Mouse (Mus musculus) B cell, adult 2 months (primary cell): ENCODE measurements around the gene Tcf7l1.

Source experiments
- DNase-seq, 2 experiments: peaks; one replicate each; pipeline ENCODE4 v3.0.0; 2022

The Tcf7l1 gene

GRCm38 (mm10) chr6:72696601-72697335 is 92.3 kb downstream of the Tcf7l1 start:
- DNase-seq, result no peak

GRCm38 (mm10) chr6:72694791-72695204 is 94.3 kb downstream of the Tcf7l1 start:
- DNase-seq, result no peak

- DNase-seq, result no peak
These were observed 94.8 kb downstream of the Tcf7l1 start for GRCm38 (mm10) chr6:72694047-72694790.

- DNase-seq, result no peak
These were observed 96.6 kb downstream of the Tcf7l1 start for GRCm38 (mm10) chr6:72692469-72692868.

- no peak for DNase-seq
These were observed 97.5 kb downstream of the Tcf7l1 start for GRCm38 (mm10) chr6:72691549-72691948.

- no peak for DNase-seq
These were observed 98.5 kb downstream of the Tcf7l1 start for GRCm38 (mm10) chr6:72690595-72690994.

GRCm38 (mm10) chr6:72690001-72690400 is 99.1 kb downstream of the Tcf7l1 start:
- DNase-seq, result no peak

GRCm38 (mm10) chr6:72689046-72689445 is 100.0 kb downstream of the Tcf7l1 start:
- DNase-seq, result no peak

- no peak for DNase-seq
These were observed 103.9 kb downstream of the Tcf7l1 start for GRCm38 (mm10) chr6:72685165-72685564.

- DNase-seq, result no peak
These were observed 104.7 kb downstream of the Tcf7l1 start for GRCm38 (mm10) chr6:72684260-72684805.

- DNase-seq, result no peak
These were observed 106.8 kb downstream of the Tcf7l1 start for GRCm38 (mm10) chr6:72682238-72682637.

- DNase-seq, result no peak
These were observed 108.1 kb downstream of the Tcf7l1 start for GRCm38 (mm10) chr6:72680936-72681335.

GRCm38 (mm10) chr6:72678631-72679030 is 110.4 kb downstream of the Tcf7l1 start:
- DNase-seq, result no peak

- no peak for DNase-seq
These were observed 111.4 kb downstream of the Tcf7l1 start for GRCm38 (mm10) chr6:72677510-72678220.

GRCm38 (mm10) chr6:72677079-72677478 is 112.0 kb downstream of the Tcf7l1 start:
- no peak for DNase-seq

- DNase-seq, result no peak
These were observed 112.7 kb downstream of the Tcf7l1 start for GRCm38 (mm10) chr6:72676376-72676775.

GRCm38 (mm10) chr6:72673751-72674150 is 115.3 kb downstream of the Tcf7l1 start:
- no peak for DNase-seq

GRCm38 (mm10) chr6:72671129-72671528 is 117.9 kb downstream of the Tcf7l1 start:
- DNase-seq, result no peak

- DNase-seq, result peak; percentile 69 to 72
These were observed 122.0 kb downstream of the Tcf7l1 start for GRCm38 (mm10) chr6:72667021-72667420.

- no peak for DNase-seq
These were observed 124.8 kb downstream of the Tcf7l1 start for GRCm38 (mm10) chr6:72664290-72664689.

GRCm38 (mm10) chr6:72663000-72663399 is 126.1 kb downstream of the Tcf7l1 start:
- no peak for DNase-seq

- no peak for DNase-seq
These were observed 128.7 kb downstream of the Tcf7l1 start for GRCm38 (mm10) chr6:72660391-72660720.

- DNase-seq, result no peak
These were observed 129.2 kb downstream of the Tcf7l1 start for GRCm38 (mm10) chr6:72659717-72660390.
